Mouse (Mus musculus) forebrain, embryonic 13.5 days (tissue): Measurements from ENCODE around the gene Klk15. TPM values are rescaled to one million over a fixed set of nuclear protein-coding genes. Genes with fewer than 3 reads are reported as not detected.
"Not testable (repeated sequence)": the region's sequence is repeated elsewhere in the genome, so short reads cannot be mapped to it uniquely, and the experiment has no call there.

Experiments
- ATAC-seq: fragments of 200-750 bp; cut with Nextera tagmentation; 2 replicates; pipeline ENCODE4 v1.8.0; 2017
- H3K27ac ChIP-seq: fragments of 300-500 bp; sonication (generic); 2 replicates; pipeline ENCODE4 v1.5.1; 2015; ENCODE audit warnings: inconsistent platforms, mild to moderate bottlenecking, moderate library complexity
- H3K27me3 ChIP-seq: fragments of 300-500 bp; sonication (generic); 2 replicates; pipeline ENCODE4 v1.6.1; 2015; ENCODE audit warnings: mild to moderate bottlenecking, inconsistent platforms
- H3K36me3 ChIP-seq: fragments of 300-500 bp; sonication (generic); 2 replicates; pipeline ENCODE4 v1.6.1; 2015; ENCODE audit warnings: mild to moderate bottlenecking, inconsistent platforms; ENCODE audit not compliant: poor library complexity, severe bottlenecking
- H3K4me1 ChIP-seq: fragments of 300-500 bp; sonication (generic); 2 replicates; pipeline ENCODE4 v1.6.1; 2015; ENCODE audit warnings: inconsistent platforms
- H3K4me2 ChIP-seq: fragments of 300-500 bp; sonication (generic); 2 replicates; pipeline ENCODE4 v1.6.1; 2015; ENCODE audit warnings: inconsistent platforms, mild to moderate bottlenecking, moderate library complexity
- H3K4me3 ChIP-seq: fragments of 300-500 bp; sonication (generic); 2 replicates; pipeline ENCODE4 v1.5.1; 2015; ENCODE audit warnings: mild to moderate bottlenecking, inconsistent platforms
- H3K9ac ChIP-seq: fragments of 300-500 bp; sonication (generic); 2 replicates; pipeline ENCODE4 v1.6.1; 2015; ENCODE audit warnings: mild to moderate bottlenecking, inconsistent platforms
- H3K9me3 ChIP-seq: fragments of 300-500 bp; sonication (generic); replicated peaks from 2 replicates; pipeline ENCODE4 v1.6.1; 2016; ENCODE audit warnings: inconsistent platforms
- WGBS: fragments of 180-500 bp; shearing (Covaris S2); methylation state at CpG from one replicate; pipeline ENCODE4 v1.1.7; 2015; 5-methylcytosine and 5-hydroxymethylcytosine counted together
- polyA plus RNA-seq: library from polyadenylated mRNA; unstranded; fragments of >200 nt; fragmentation: Nextera tagmentation; extraction: Ambion mirVana; gene quantifications from 2 replicates; pipeline ENCODE4 v1.2.1, GENCODE M21; 2015

The Klk15 gene
- polyA plus RNA-seq, 1 experiment from 2014 or later: not detected

GRCm38 (mm10) chr7:43932337-43932736 lies 1.2 kb upstream of the Klk15 start:
- H3K36me3 ChIP-seq: no peaks in the 10 kb centered on the region
- WGBS: 72% methylated on average over 4 of the region's 4 CpGs

GRCm38 (mm10) chr7:43934747-43935146 lies 1.2 kb downstream of the Klk15 start:
- no peak overlapping the region for H3K9ac ChIP-seq
- no peak for ATAC-seq
- H3K4me3 ChIP-seq: no peak overlapping the region
- 73% methylated on average over 3 of the region's 3 CpGs for WGBS
- H3K27me3 ChIP-seq: no peaks in the 10 kb centered on the region
- no peak overlapping the region for H3K27ac ChIP-seq
- H3K4me2 ChIP-seq: no peak overlapping the region
- H3K9me3 ChIP-seq: no peaks in the 10 kb centered on the region
- H3K36me3 ChIP-seq: no peaks in the 10 kb centered on the region
- H3K4me1 ChIP-seq: no peaks in the 10 kb centered on the region

More at GRCm38 (mm10) chr7:43932337-43932736, 1.2 kb upstream of the Klk15 start:
- no peaks in the 10 kb centered on the region for H3K4me1 ChIP-seq
- no peak overlapping the region for H3K9ac ChIP-seq
- no peaks in the 10 kb centered on the region for H3K9me3 ChIP-seq
- no peak overlapping the region for H3K4me2 ChIP-seq
- no peak overlapping the region for H3K4me3 ChIP-seq
- H3K27me3 ChIP-seq: no peaks in the 10 kb centered on the region
- no peak overlapping the region for H3K27ac ChIP-seq
- no peak for ATAC-seq

- no peak overlapping the region for H3K9ac ChIP-seq
- no peaks in the 10 kb centered on the region for H3K9me3 ChIP-seq
Observed at GRCm38 (mm10) chr7:43936551-43936950, 3.0 kb downstream of the Klk15 start.

GRCm38 (mm10) chr7:43942293-43942692 lies 8.8 kb downstream of the Klk15 start:
- not testable (repeated sequence) for H3K4me3 ChIP-seq, H3K4me2 ChIP-seq, H3K27ac ChIP-seq, H3K4me1 ChIP-seq, H3K36me3 ChIP-seq, H3K9me3 ChIP-seq, H3K27me3 ChIP-seq, H3K9ac ChIP-seq, ATAC-seq
- 67% methylated on average over 3 of the region's 3 CpGs for WGBS

More at GRCm38 (mm10) chr7:43936551-43936950, 3.0 kb downstream of the Klk15 start:
- Histone ChIP-seq H3K4me3 (no peak overlapping the region), H3K36me3 (no peaks in the 10 kb centered on the region), H3K27ac (no peak overlapping the region), H3K4me2 (no peak overlapping the region), H3K4me1 (no peaks in the 10 kb centered on the region), H3K27me3 (no peaks in the 10 kb centered on the region)
- no peak for ATAC-seq
- WGBS: 88% methylated on average over 14 of the region's 14 CpGs

GRCm38 (mm10) chr7:43944727-43945264 lies 11.3 kb downstream of the Klk15 start:
- Histone ChIP-seq H3K4me1 (no peaks in the 10 kb centered on the region), H3K27ac (no peak overlapping the region), H3K9ac (no peak overlapping the region), H3K9me3 (no peaks in the 10 kb centered on the region), H3K4me2 (no peak overlapping the region), H3K4me3 (no peak overlapping the region), H3K27me3 (no peaks in the 10 kb centered on the region), H3K36me3 (no peaks in the 10 kb centered on the region)
- 75% methylated on average over 3 of the region's 3 CpGs for WGBS
- ATAC-seq: no peak

- Histone ChIP-seq H3K4me3 (no peak within 1 kb of the TSS), H3K27me3 (no peaks in the 10 kb centered on the region)
Observed at GRCm38 (mm10) chr7:43950364-43950763, 16.8 kb downstream of the Klk15 start, which contains the start of gene Klk1b8. Gene Klk1b8 (plus strand): TSS chr7:43950664.

GRCm38 (mm10) chr7:43952703-43953102 lies 19.2 kb downstream of the Klk15 start:
- Histone ChIP-seq H3K27me3 (no peaks in the 10 kb centered on the region), H3K9me3 (no peaks in the 10 kb centered on the region), H3K4me1 (no peaks in the 10 kb centered on the region), H3K27ac (no peak overlapping the region), H3K4me2 (no peak overlapping the region), H3K9ac (no peak overlapping the region), H3K4me3 (no peak overlapping the region), H3K36me3 (no peaks in the 10 kb centered on the region)
- 80% methylated on average over 4 of the region's 4 CpGs for WGBS
- no peak for ATAC-seq

More at GRCm38 (mm10) chr7:43950364-43950763, 16.8 kb downstream of the Klk15 start, which contains the start of gene Klk1b8:
- Histone ChIP-seq H3K9ac (no peak within 1 kb of the TSS), H3K4me2 (no peak within 1 kb of the TSS), H3K27ac (no peak within 1 kb of the TSS), H3K9me3 (no peaks in the 10 kb centered on the region), H3K4me1 (no peaks in the 10 kb centered on the region), H3K36me3 (no peaks in the 10 kb centered on the region)
- WGBS: 85% methylated on average over 2 of the region's 2 CpGs
- no peak for ATAC-seq

GRCm38 (mm10) chr7:43966451-43966850 lies 32.9 kb downstream of the Klk15 start, which contains the start of gene Klk1b1:
Gene Klk1b1 (plus strand): TSS chr7:43966751.
- H3K9me3 ChIP-seq: no peaks in the 10 kb centered on the region
- no peaks in the 10 kb centered on the region for H3K36me3 ChIP-seq
- H3K27ac ChIP-seq: no peak within 1 kb of the TSS
- no peak within 1 kb of the TSS for H3K4me3 ChIP-seq
- 72% methylated on average over 3 of the region's 3 CpGs for WGBS
- H3K9ac ChIP-seq: no peak within 1 kb of the TSS
- H3K4me2 ChIP-seq: no peak within 1 kb of the TSS
- no peak for ATAC-seq
- no peaks in the 10 kb centered on the region for H3K27me3 ChIP-seq
- no peaks in the 10 kb centered on the region for H3K4me1 ChIP-seq

GRCm38 (mm10) chr7:43967058-43967457 lies 33.5 kb downstream of the Klk15 start:
- Histone ChIP-seq H3K9ac (no peak overlapping the region), H3K27ac (no peak overlapping the region), H3K4me2 (no peak overlapping the region), H3K9me3 (no peaks in the 10 kb centered on the region), H3K36me3 (no peaks in the 10 kb centered on the region), H3K4me3 (no peak overlapping the region), H3K27me3 (no peaks in the 10 kb centered on the region), H3K4me1 (no peaks in the 10 kb centered on the region)
- no peak for ATAC-seq
- WGBS: 89% methylated on average over 3 of the region's 3 CpGs

- Histone ChIP-seq H3K36me3 (no peaks in the 10 kb centered on the region), H3K9ac (no peak overlapping the region), H3K4me1 (no peaks in the 10 kb centered on the region), H3K4me3 (no peak overlapping the region), H3K4me2 (no peak overlapping the region), H3K27ac (no peak overlapping the region), H3K27me3 (no peaks in the 10 kb centered on the region), H3K9me3 (no peaks in the 10 kb centered on the region)
- 85% methylated on average over 2 of the region's 2 CpGs for WGBS
- no peak for ATAC-seq
Observed at GRCm38 (mm10) chr7:43967612-43968011, 34.1 kb downstream of the Klk15 start.

- H3K27ac ChIP-seq, H3K36me3 ChIP-seq, H3K4me3 ChIP-seq, ATAC-seq, H3K4me2 ChIP-seq, H3K9ac ChIP-seq, H3K27me3 ChIP-seq, H3K9me3 ChIP-seq, H3K4me1 ChIP-seq: not testable (repeated sequence)
- 84% methylated on average over 1 of the region's 1 CpGs for WGBS
Observed at GRCm38 (mm10) chr7:43975761-43976160, 42.2 kb downstream of the Klk15 start, which contains the start of gene Klk1b9. Gene Klk1b9 (plus strand): TSS chr7:43976061.

GRCm38 (mm10) chr7:43985657-43986056 lies 52.1 kb downstream of the Klk15 start:
- Histone ChIP-seq H3K4me1 (no peaks in the 10 kb centered on the region), H3K27ac (no peak overlapping the region), H3K9me3 (no peaks in the 10 kb centered on the region), H3K36me3 (no peaks in the 10 kb centered on the region), H3K9ac (no peak overlapping the region), H3K4me3 (no peak overlapping the region), H3K27me3 (no peaks in the 10 kb centered on the region), H3K4me2 (no peak overlapping the region)
- no peak for ATAC-seq
